Mouse (Mus musculus) embryonic facial prominence, embryonic 12.5 days (tissue): ENCODE results near the gene Fam126b. TPM values are rescaled to one million over a fixed set of nuclear protein-coding genes. Genes with fewer than 3 reads are reported as not detected.
"Not testable (repeated sequence)": the region's sequence is repeated elsewhere in the genome, so short reads cannot be mapped to it uniquely, and the experiment has no call there.

Experiments
- ATAC-seq: fragments of 200-750 bp; cut with Nextera tagmentation; 2 replicates; pipeline ENCODE4 v1.8.0; 2017; ENCODE audit not compliant: insufficient number of reproducible peaks, insufficient read depth, low FRiP score, low TSS enrichment
- H3K27ac ChIP-seq: fragments of 300-500 bp; sonication (generic); 2 replicates; pipeline ENCODE4 v1.5.1; 2016; ENCODE audit warnings: mild to moderate bottlenecking
- H3K27me3 ChIP-seq: fragments of 300-500 bp; sonication (generic); 2 replicates; pipeline ENCODE4 v1.6.1; 2016; ENCODE audit warnings: mild to moderate bottlenecking, moderate library complexity
- H3K36me3 ChIP-seq: fragments of 300-500 bp; sonication (generic); 2 replicates; pipeline ENCODE4 v1.6.1; 2016; ENCODE audit warnings: mild to moderate bottlenecking
- H3K4me1 ChIP-seq: fragments of 300-500 bp; sonication (generic); 2 replicates; pipeline ENCODE4 v1.6.1; 2016
- H3K4me2 ChIP-seq: fragments of 300-500 bp; sonication (generic); replicated peaks from 2 replicates; pipeline ENCODE4 v1.6.1; 2016; ENCODE audit warnings: mild to moderate bottlenecking, moderate library complexity
- H3K4me3 ChIP-seq: fragments of 300-500 bp; sonication (generic); 2 replicates; pipeline ENCODE4 v1.5.1; 2016; ENCODE audit warnings: mild to moderate bottlenecking
- H3K9ac ChIP-seq: fragments of 300-500 bp; sonication (generic); 2 replicates; pipeline ENCODE4 v1.6.1; 2016; ENCODE audit warnings: mild to moderate bottlenecking, moderate library complexity
- H3K9me3 ChIP-seq: fragments of 300-500 bp; sonication (generic); 2 replicates; pipeline ENCODE4 v1.6.1; 2016; ENCODE audit warnings: mild to moderate bottlenecking, moderate library complexity
- WGBS: fragments of 180-500 bp; shearing (Covaris S2); methylation state at CpG from one replicate; pipeline ENCODE4 v1.1.7; 2016; 5-methylcytosine and 5-hydroxymethylcytosine counted together
- polyA plus RNA-seq: library from polyadenylated mRNA; unstranded; fragments of >200 nt; fragmentation: Nextera tagmentation; extraction: Ambion mirVana; gene quantifications from 2 replicates; pipeline ENCODE4 v1.2.1, GENCODE M21; 2016

Fam126b gene
- polyA plus RNA-seq, 1 experiment from 2014 or later = 8.1 TPM

GRCm38 (mm10) chr1:58566621-58567020 lies 19.5 kb downstream of the Fam126b start:
- no peaks in the 10 kb centered on the region for H3K9me3 ChIP-seq
- H3K4me2 ChIP-seq = no peak overlapping the region
- no peaks in the 10 kb centered on the region for H3K4me1 ChIP-seq
- no peaks in the 10 kb centered on the region for H3K27me3 ChIP-seq
- no peaks in the 10 kb centered on the region; the same call in 1 of the 2 replicates for H3K36me3 ChIP-seq
- no peak overlapping the region for H3K9ac ChIP-seq
- ATAC-seq = no peak
- no peak overlapping the region for H3K4me3 ChIP-seq
- H3K27ac ChIP-seq = no peak overlapping the region

DNA sequence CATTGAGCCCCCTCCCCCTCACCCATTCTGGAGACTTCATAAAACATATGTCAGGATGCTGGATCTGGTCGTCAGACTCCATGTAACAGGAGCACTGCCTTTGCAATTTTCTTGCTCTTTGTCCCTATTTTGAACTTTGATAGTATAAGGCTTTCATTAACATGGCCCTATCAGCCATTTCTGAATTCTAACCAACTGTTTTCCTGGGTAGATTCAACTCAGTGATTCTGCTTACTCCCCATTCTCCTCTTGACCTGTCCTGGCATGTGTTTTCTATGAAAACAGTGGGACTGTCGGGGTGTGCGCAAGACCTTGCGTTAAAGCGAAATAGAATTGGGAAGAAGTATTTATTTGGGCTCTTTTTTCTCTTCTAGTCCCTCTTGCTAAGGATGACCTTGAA lies 21.1 kb downstream of the Fam126b start:
- H3K4me1 ChIP-seq = no peaks in the 10 kb centered on the region
- H3K27me3 ChIP-seq = no peaks in the 10 kb centered on the region
- H3K9me3 ChIP-seq = no peaks in the 10 kb centered on the region
- H3K27ac ChIP-seq = no peak overlapping the region
- no peak overlapping the region for H3K9ac ChIP-seq
- H3K4me3 ChIP-seq = no peak overlapping the region
- H3K4me2 ChIP-seq = no peak overlapping the region
- no peaks in the 10 kb centered on the region; the same call in 1 of the 2 replicates for H3K36me3 ChIP-seq
- no peak for ATAC-seq
- WGBS = 82% methylated on average over 5 of the region's 5 CpGs

- WGBS = 89% methylated on average over 1 of the region's 1 CpGs
- Histone ChIP-seq H3K4me3 (no peak overlapping the region), H3K27me3 (no peaks in the 10 kb centered on the region), H3K36me3 (no peaks in the 10 kb centered on the region; the same call in 1 of the 2 replicates), H3K4me2 (no peak overlapping the region), H3K27ac (no peak overlapping the region), H3K4me1 (no peaks in the 10 kb centered on the region), H3K9ac (no peak overlapping the region), H3K9me3 (no peaks in the 10 kb centered on the region)
- ATAC-seq = no peak
Measured at GRCm38 (mm10) chr1:58562455-58562854, 23.7 kb downstream of the Fam126b start.

- not testable (repeated sequence) for H3K27ac ChIP-seq, H3K9me3 ChIP-seq
- WGBS = 93% methylated on average over 6 of the region's 6 CpGs
Measured at GRCm38 (mm10) chr1:58560370-58560769, 25.8 kb downstream of the Fam126b start.

DNA sequence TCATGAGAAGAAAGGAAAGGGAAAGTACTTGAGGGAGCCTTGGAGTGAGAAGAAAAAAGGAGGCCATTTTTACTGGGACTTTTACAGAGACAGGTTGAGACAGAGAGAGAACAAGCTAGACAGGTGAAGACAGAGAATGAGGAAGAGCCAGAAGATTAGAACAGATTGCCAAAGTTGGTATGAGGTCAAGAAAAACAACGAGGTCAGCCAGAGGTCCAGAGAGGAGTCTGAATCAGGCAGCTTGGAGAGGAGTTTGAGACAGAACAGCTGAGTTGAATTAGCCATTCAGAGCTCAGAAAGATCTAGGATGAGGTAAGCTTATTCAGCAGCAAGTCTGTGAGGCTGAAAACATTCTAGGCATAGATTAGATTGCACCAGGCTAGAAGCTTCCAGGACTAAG lies 44.7 kb downstream of the Fam126b start:
- ATAC-seq = no peak
- Histone ChIP-seq H3K4me3 (no peak overlapping the region), H3K9ac (no peak overlapping the region), H3K4me2 (no peak overlapping the region), H3K27me3 (no peaks in the 10 kb centered on the region), H3K36me3 (peaks cover 46% of the 10 kb centered on the region), H3K4me1 (no peaks in the 10 kb centered on the region), H3K9me3 (no peaks in the 10 kb centered on the region), H3K27ac (no peak overlapping the region)
- WGBS = 81% methylated on average over 1 of the region's 1 CpGs

More at GRCm38 (mm10) chr1:58560370-58560769, 25.8 kb downstream of the Fam126b start:
- not testable (repeated sequence) for H3K4me3 ChIP-seq, ATAC-seq, H3K27me3 ChIP-seq, H3K36me3 ChIP-seq, H3K4me2 ChIP-seq, H3K9ac ChIP-seq, H3K4me1 ChIP-seq

GRCm38 (mm10) chr1:58507249-58507648 lies 78.9 kb downstream of the Fam126b start:
- H3K27me3 ChIP-seq = no peaks in the 10 kb centered on the region
- peaks cover 10% of the 10 kb centered on the region for H3K36me3 ChIP-seq
- H3K27ac ChIP-seq = no peak overlapping the region
- no peak overlapping the region for H3K4me2 ChIP-seq
- peaks cover 22% of the 10 kb centered on the region for H3K9me3 ChIP-seq
- H3K4me1 ChIP-seq = peaks cover 14% of the 10 kb centered on the region
- H3K4me3 ChIP-seq = no peak overlapping the region
- ATAC-seq = no peak
- WGBS = 95% methylated on average over 3 of the region's 3 CpGs
- H3K9ac ChIP-seq = no peak overlapping the region

- Histone ChIP-seq H3K27me3 (no peaks in the 10 kb centered on the region), H3K27ac (peak within 1 kb of the TSS; percentile 88), H3K4me1 (peaks cover 14% of the 10 kb centered on the region), H3K36me3 (peaks cover 17% of the 10 kb centered on the region), H3K4me2 (peak within 1 kb of the TSS; percentile 82), H3K4me3 (peak within 1 kb of the TSS; percentile 98), H3K9ac (peak within 1 kb of the TSS; percentile 92), H3K9me3 (peaks cover 22% of the 10 kb centered on the region)
- WGBS = under 1% methylated on average over 64 of the region's 64 CpGs
- peak; percentile 100 for ATAC-seq
Measured at GRCm38 (mm10) chr1:58504577-58505254, 81.4 kb downstream of the Fam126b start, which contains the start of gene Orc2. Gene Orc2 (minus strand): TSS chr1:58505109.

DNA sequence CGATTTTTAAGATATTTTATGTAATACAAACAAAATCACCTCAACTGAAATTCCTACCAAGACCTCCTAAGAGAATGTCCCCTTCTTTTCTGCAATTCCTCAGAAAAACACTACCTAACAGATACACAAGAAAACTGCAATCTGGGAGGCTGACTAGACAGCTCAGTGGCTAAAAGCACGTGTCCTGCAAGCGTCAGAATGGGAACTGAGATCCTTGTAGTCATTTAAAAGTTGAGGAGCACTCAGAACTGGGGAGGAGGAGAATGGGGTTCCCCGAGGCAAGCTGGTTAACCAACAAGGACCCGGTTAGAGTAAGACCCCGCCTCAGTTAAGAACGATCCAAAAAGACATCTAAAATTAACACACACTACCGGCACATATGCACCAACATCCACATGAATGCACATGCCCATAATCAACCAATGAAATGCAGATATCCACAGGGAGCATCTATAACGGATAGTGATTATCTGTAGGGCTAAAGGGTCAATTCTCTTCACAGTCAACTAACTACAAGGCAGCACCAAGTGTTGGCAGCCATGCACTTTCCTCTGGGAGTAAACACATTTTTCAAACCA lies 82.2 kb downstream of the Fam126b start:
- Histone ChIP-seq H3K9me3 (peaks cover 22% of the 10 kb centered on the region), H3K36me3 (peaks cover 25% of the 10 kb centered on the region), H3K27ac (peak overlapping the region; percentile 88; the same call in 1 of the 2 replicates), H3K4me1 (peaks cover 14% of the 10 kb centered on the region), H3K4me2 (peak overlapping the region; percentile 82), H3K27me3 (no peaks in the 10 kb centered on the region), H3K4me3 (peak overlapping the region; percentile 98), H3K9ac (peak overlapping the region; percentile 92)
- no peak for ATAC-seq
- 29% methylated on average over 9 of the region's 9 CpGs for WGBS

GRCm38 (mm10) chr1:58503134-58503533 lies 83.0 kb downstream of the Fam126b start:
- H3K4me1 ChIP-seq = peaks cover 14% of the 10 kb centered on the region
- 0 out of 2 replicates have a peak overlapping the region, but pooled peaks have one; percentile 98 for H3K4me3 ChIP-seq
- H3K27me3 ChIP-seq = no peaks in the 10 kb centered on the region
- H3K9ac ChIP-seq = no peak overlapping the region
- H3K36me3 ChIP-seq = peaks cover 29% of the 10 kb centered on the region
- peak overlapping the region; percentile 82 for H3K4me2 ChIP-seq
- no peak for ATAC-seq
- H3K9me3 ChIP-seq = peaks cover 15% of the 10 kb centered on the region
- H3K27ac ChIP-seq = no peak overlapping the region

GRCm38 (mm10) chr1:58498758-58499157 lies 87.4 kb downstream of the Fam126b start:
- WGBS = 98% methylated on average over 1 of the region's 1 CpGs
- Histone ChIP-seq H3K27ac (no peak overlapping the region), H3K4me2 (no peak overlapping the region), H3K27me3 (no peaks in the 10 kb centered on the region), H3K9me3 (no peaks in the 10 kb centered on the region), H3K36me3 (peaks cover 47% of the 10 kb centered on the region), H3K4me3 (no peak overlapping the region), H3K4me1 (peaks cover 10% of the 10 kb centered on the region), H3K9ac (no peak overlapping the region)
- no peak for ATAC-seq

DNA sequence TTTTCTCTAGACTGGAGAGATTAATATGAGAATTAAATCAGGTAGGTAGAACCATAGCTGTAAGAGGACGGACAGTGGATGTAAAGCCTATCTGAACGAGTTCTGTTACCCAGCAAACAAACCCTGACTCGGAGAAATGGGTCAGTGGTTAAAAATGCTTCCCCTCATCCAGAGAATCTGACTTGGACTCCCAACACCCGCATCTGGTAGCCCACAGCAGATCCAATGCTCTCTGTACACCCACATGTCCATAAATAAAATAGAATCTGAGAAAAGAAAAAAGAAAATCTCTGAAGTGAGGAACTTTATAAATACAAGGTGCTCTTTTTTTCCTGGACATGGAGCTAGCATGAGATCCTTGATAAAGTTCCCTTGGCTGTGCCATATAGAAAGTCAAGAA lies 88.4 kb downstream of the Fam126b start:
- ATAC-seq = no peak
- no peak overlapping the region for H3K9ac ChIP-seq
- no peak overlapping the region for H3K4me2 ChIP-seq
- H3K4me1 ChIP-seq = no peaks in the 10 kb centered on the region
- H3K36me3 ChIP-seq = peaks cover 54% of the 10 kb centered on the region
- no peak overlapping the region for H3K27ac ChIP-seq
- WGBS = 91% methylated on average over 4 of the region's 4 CpGs
- no peak overlapping the region for H3K4me3 ChIP-seq
- H3K27me3 ChIP-seq = no peaks in the 10 kb centered on the region
- no peaks in the 10 kb centered on the region for H3K9me3 ChIP-seq

GRCm38 (mm10) chr1:58495603-58496002 lies 90.5 kb downstream of the Fam126b start:
- no peaks in the 10 kb centered on the region for H3K27me3 ChIP-seq
- H3K4me1 ChIP-seq = no peaks in the 10 kb centered on the region
- no peaks in the 10 kb centered on the region for H3K9me3 ChIP-seq
- ATAC-seq = no peak
- WGBS = 92% methylated on average over 6 of the region's 6 CpGs
- peaks cover 74% of the 10 kb centered on the region for H3K36me3 ChIP-seq
- no peak overlapping the region for H3K27ac ChIP-seq
- H3K4me2 ChIP-seq = no peak overlapping the region
- H3K4me3 ChIP-seq = no peak overlapping the region
- no peak overlapping the region for H3K9ac ChIP-seq
